Mouse (Mus musculus) midbrain, embryonic 14.5 days (tissue): ENCODE data around the gene Mnd1. TPM values are rescaled to one million over a fixed set of nuclear protein-coding genes. Genes with fewer than 3 reads are reported as not detected.

ENCODE experiments used
- ATAC-seq: fragments of 200-750 bp; cut with Nextera tagmentation; 2 replicates; pipeline ENCODE4 v1.8.0; 2017; ENCODE audit warnings: moderate number of reproducible peaks, moderate library complexity; ENCODE audit not compliant: low FRiP score, low TSS enrichment
- DNase-seq: peaks from one replicate; pipeline ENCODE4 v3.0.0-alpha.2; 2015
- H3K27ac ChIP-seq: fragments of 300-500 bp; sonication (generic); replicated peaks from 2 replicates; pipeline ENCODE4 v1.5.1; 2014; ENCODE audit warnings: mild to moderate bottlenecking, low read depth, low read length, moderate library complexity
- H3K27me3 ChIP-seq: fragments of 300-500 bp; sonication (generic); 2 replicates; pipeline ENCODE4 v1.6.1; 2014; ENCODE audit warnings: low read length, control low read depth, mixed read lengths; ENCODE audit not compliant: control insufficient read depth, insufficient read depth
- H3K36me3 ChIP-seq: fragments of 300-500 bp; sonication (generic); 2 replicates; pipeline ENCODE4 v1.6.1; 2014; ENCODE audit warnings: low read length, control low read depth; ENCODE audit not compliant: control insufficient read depth, insufficient read depth
- H3K4me1 ChIP-seq: fragments of 300-500 bp; sonication (generic); 2 replicates; pipeline ENCODE4 v1.6.1; 2014; ENCODE audit warnings: mild to moderate bottlenecking, antibody characterized with exemption, low read length, control low read depth; ENCODE audit not compliant: control insufficient read depth, insufficient read depth
- H3K4me2 ChIP-seq: fragments of 300-500 bp; sonication (generic); 2 replicates; pipeline ENCODE4 v1.6.1; 2014; ENCODE audit warnings: mild to moderate bottlenecking, low read length, moderate library complexity
- H3K4me3 ChIP-seq: fragments of 300-500 bp; sonication (generic); replicated peaks from 2 replicates; pipeline ENCODE4 v1.5.1; 2014; ENCODE audit warnings: low read depth, low read length
- H3K9ac ChIP-seq: fragments of 300-500 bp; sonication (generic); replicated peaks from 2 replicates; pipeline ENCODE4 v1.6.1; 2014; ENCODE audit warnings: mild to moderate bottlenecking, low read length, moderate library complexity
- H3K9me3 ChIP-seq: fragments of 300-500 bp; sonication (generic); 2 replicates; pipeline ENCODE4 v1.6.1; 2016; ENCODE audit warnings: low read length, control low read depth, mixed read lengths; ENCODE audit not compliant: control insufficient read depth
- WGBS: fragments of 180-500 bp; shearing (Covaris S2); extraction: QIAGEN DNeasy Blood & Tissue Kit; methylation state at CpG from one replicate; pipeline ENCODE4 v1.1.7; 2014; 5-methylcytosine and 5-hydroxymethylcytosine counted together
- polyA plus RNA-seq: library from polyadenylated mRNA; unstranded; fragments of >200 nt; fragmentation: Nextera tagmentation; extraction: Ambion mirVana; gene quantifications from 2 replicates; pipeline ENCODE4 v1.2.1, GENCODE M21; 2014

The Mnd1 gene
- polyA plus RNA-seq, 1 experiment from 2014 or later: 1.2 TPM

- Histone ChIP-seq H3K36me3 (0 out of 2 replicates have a peak, but pooled peaks cover 2% of the 10 kb centered on the region), H3K27me3 (no peaks in the 10 kb centered on the region), H3K27ac (peak overlapping the region; percentile 96), H3K4me3 (peak overlapping the region; percentile 75), H3K9me3 (no peaks in the 10 kb centered on the region), H3K9ac (peak overlapping the region; percentile 95), H3K4me2 (peak overlapping the region; percentile 94), H3K4me1 (peaks cover 27% of the 10 kb centered on the region)
- whole genome bisulfite sequencing: under 1% methylated on average over 42 of the region's 42 CpGs
- ATAC-seq: peak; percentile 35
- DNase-seq: peak; percentile 77
Observed at GRCm38 (mm10) chr3:84038981-84039645, 116.5 kb downstream of the Mnd1 start.

GRCm38 (mm10) chr3:84038126-84038525 lies 117.5 kb downstream of the Mnd1 start:
- H3K36me3 ChIP-seq: 0 out of 2 replicates have a peak, but pooled peaks cover 2% of the 10 kb centered on the region
- H3K4me1 ChIP-seq: peaks cover 36% of the 10 kb centered on the region
- peak overlapping the region; percentile 75 for H3K4me3 ChIP-seq
- H3K27ac ChIP-seq: no peak overlapping the region
- ATAC-seq (no peak), DNase-seq (no peak)
- H3K9me3 ChIP-seq: no peaks in the 10 kb centered on the region
- H3K9ac ChIP-seq: peak overlapping the region; percentile 95
- 23% methylated on average over 1 of the region's 1 CpGs for WGBS
- H3K27me3 ChIP-seq: no peaks in the 10 kb centered on the region
- peak overlapping the region; percentile 94 for H3K4me2 ChIP-seq

Other genes starting within 250 kb of the Mnd1 start
- gene Tmem131l, start 115.6 kb downstream of the Mnd1 start, polyA plus RNA-seq: 89.4 and 90.7 TPM in 2 replicates
- gene Gm6525, start 18.3 kb upstream of the Mnd1 start, polyA plus RNA-seq: 3.1 and 3.2 TPM in 2 replicates
- 144 and 154 TPM in 2 replicates for gene Trim2, start 151.1 kb upstream of the Mnd1 start, polyA plus RNA-seq